Mouse (Mus musculus) megakaryocyte progenitor cell, adult 5-6 weeks (primary cell): ENCODE measurements around the gene Slc12a7. TPM values are rescaled to one million over a fixed set of nuclear protein-coding genes. Genes with fewer than 3 reads are reported as not detected.

Source experiments
- ATAC-seq: replicated peaks from 2 replicates; pipeline ENCODE4 v1.8.0; 2016; ENCODE audit warnings: mild to moderate bottlenecking, moderate TSS enrichment, inconsistent platforms; ENCODE audit not compliant: poor library complexity
- total RNA-seq, 2 experiments: library from RNA; stranded (forward) in 1 of 2; stranded (reverse) in 1 of 2; fragments of 157-497, 149-512 nt in 1 of 2; fragments of 200-1000 nt in 1 of 2; gene quantifications; 2 replicates each; pipeline versions ENCODE4 v1.2.3 to v1.2.4; 2015 to 2017

The Slc12a7 gene
- total RNA-seq, 2 experiments from 2014 or later: 3.4 to 4.3 TPM

DNA sequence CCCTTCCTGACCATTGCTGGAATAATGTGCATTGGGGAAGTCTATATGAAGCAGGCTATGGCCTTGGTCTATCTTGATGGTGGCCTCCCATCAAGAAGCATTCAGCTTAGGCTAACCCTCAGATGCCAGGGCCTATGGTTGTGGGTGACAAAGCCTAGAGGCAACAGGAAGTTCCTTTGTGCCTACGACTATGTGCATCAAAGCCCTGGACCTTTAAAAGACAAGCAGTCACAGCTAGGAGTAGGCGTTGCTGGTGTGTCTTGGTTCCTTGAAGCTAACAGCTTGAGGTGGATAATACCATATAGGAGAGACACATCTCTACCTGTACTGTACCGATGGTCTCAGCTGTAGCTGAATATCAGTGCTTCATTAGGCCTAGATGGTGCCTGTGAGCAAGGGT lies 27.2 kb downstream of the Slc12a7 start:
- ATAC-seq: no peak

DNA sequence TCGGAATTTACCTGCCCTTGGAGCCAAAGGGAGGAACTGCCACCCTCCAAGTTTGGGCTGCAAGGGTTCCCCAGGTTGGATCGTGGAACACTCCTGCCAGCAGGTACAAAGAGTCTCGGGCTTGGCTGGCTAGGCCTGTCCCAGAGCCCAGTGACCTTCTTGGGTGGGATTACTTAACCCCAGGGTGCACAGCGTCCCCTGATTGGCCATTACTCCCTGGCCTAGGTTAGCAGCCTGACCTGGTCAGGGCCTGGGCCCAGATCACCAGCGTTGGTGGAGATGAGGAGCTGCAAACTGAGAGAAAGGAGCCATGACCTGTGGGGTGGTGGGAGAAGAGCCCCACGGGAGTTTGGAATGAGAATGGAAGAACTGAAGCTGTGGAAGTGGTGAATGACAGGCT lies 30.0 kb downstream of the Slc12a7 start:
- no peak for ATAC-seq

DNA sequence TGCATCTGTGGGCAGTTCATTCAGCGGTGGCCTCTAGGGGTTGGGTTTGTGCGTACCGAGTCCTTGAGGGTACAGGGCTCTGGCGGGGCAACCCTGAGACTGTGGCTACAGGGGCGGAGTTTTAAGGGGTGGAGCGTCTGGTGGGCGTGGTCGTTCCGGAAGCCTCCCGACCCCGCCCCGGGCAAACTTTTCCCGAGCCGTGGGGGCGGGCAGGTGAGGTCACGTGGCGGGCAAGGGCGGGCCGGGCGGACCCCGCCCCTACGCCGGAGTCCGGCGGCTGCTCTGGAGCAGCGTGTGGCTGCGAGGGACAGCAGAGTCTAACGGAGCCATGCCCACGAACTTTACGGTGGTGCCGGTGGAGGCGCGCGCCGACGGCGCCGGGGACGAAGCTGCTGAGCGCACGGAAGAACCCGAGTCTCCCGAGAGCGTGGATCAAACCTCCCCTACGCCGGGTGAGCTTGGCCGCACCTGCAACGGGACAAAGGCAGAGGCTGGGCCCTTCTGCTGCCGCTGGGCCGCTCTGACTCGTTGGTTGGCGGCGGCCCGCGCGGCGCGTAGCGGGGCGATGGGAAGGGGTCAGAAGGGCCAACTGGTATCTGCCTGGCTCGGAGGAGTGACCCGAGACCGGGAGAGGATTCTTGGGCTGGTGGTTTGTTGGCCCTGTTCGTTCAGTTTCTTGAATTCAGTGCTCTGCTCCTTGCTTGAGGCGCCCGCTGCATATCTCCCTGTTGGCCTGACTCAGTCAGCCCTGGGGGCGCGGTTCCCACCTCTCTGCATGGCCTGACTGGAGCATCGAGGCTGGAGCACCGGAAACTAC lies 30.8 kb downstream of the Slc12a7 start:
- ATAC-seq: peak; percentile 84

DNA sequence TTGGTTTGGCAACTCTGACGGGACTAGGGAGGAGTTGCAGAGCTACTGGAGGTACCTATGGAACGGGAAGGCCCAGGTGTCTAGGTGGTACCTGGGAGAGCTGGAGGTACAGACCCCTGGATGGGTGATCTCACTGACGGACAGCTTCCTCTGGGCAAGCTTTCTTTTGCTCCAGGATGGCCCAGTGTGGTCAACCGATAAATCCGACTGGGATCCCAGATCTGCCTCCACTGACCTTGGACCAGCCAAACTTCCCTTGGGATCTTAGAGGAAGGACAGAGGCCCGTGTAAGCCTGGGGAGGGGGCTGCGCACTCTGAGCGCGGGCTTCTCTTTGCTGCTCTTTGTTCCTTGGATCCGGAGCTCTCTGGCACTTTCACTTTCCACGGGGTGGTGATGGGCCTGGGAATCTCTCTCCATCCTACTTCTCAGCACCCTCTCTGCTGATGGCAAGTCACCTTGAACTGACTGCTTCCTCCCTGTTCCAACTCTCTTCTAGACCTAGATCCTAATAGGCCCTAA lies 31.4 kb downstream of the Slc12a7 start:
- no peak for ATAC-seq

DNA sequence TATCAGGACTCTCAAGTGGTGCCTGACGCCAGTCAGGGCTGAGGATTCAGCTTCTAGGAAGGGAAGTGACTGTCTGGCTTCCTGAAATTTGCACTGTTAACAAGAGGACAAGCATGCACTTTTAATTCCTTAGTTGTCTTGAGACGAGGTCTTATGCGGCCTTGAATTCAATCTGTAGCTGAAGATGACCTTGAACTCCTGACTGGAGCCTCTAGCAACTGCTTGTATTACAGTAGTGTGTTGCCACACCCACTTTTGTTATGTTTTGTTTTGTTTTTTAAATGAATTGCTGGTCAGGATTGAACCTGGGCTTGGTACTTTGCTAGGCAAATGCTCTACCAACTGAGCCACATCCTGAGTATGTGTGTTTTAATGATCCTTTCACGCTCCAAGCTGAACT lies 32.5 kb downstream of the Slc12a7 start:
- ATAC-seq: no peak

DNA sequence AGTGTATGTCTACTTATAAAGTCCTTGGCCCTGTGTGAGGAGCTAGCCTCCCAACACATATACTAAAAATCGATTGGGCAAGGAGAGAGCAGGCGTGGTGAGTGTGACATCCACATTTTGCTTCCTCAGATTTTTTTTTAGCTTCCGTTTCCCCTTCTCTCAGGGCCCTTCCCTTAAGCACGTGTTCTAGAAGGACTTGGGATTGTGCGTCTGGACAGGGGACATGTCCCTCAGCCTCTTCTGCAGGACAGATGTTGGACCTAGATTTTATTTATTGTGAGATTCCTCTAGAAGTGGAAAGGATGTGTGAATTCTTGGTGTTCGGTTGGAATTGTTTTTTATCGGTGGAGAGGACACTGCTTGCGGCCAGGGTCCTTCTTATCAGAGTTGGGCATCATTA lies 34.3 kb downstream of the Slc12a7 start:
- ATAC-seq: no peak

DNA sequence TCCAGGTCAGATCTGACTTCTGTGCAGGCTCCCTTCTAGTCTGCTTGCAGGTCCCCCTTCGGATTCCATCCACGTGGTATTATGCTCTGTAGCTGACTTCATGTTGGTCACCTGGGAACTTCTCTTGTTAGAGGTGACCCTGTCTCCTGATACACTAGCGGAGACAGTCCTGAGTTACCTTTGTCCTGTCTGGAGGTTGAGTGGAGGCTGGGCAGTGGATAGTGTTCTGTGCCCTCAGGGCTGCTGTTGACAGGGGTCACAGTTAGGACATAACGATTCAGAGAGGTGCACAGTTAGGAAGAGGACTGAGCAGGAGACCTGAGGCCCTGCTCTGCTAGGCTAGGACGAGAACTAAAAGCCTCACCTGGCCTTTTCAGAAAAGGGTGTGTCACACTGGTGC lies 34.9 kb downstream of the Slc12a7 start:
- ATAC-seq: no peak

DNA sequence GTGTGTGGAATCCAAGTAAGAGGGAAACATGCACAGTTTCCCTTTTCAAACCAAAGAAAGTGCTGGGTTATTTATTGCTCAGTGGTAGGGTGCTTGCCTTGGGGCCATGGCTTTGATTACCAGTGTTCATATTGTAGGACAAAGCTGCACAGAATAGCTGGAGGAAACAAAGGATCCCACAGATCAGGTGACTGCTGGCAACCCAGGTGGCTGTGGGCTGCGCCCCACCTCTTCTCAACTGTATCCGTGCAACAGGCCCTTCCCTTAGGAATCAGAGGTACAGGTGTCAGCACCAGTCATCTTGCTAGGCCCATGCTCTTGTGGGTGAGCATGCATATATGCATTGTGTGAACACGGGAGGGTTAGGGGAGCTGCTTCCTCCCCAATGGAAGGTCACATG lies 35.4 kb downstream of the Slc12a7 start:
- no peak for ATAC-seq

DNA sequence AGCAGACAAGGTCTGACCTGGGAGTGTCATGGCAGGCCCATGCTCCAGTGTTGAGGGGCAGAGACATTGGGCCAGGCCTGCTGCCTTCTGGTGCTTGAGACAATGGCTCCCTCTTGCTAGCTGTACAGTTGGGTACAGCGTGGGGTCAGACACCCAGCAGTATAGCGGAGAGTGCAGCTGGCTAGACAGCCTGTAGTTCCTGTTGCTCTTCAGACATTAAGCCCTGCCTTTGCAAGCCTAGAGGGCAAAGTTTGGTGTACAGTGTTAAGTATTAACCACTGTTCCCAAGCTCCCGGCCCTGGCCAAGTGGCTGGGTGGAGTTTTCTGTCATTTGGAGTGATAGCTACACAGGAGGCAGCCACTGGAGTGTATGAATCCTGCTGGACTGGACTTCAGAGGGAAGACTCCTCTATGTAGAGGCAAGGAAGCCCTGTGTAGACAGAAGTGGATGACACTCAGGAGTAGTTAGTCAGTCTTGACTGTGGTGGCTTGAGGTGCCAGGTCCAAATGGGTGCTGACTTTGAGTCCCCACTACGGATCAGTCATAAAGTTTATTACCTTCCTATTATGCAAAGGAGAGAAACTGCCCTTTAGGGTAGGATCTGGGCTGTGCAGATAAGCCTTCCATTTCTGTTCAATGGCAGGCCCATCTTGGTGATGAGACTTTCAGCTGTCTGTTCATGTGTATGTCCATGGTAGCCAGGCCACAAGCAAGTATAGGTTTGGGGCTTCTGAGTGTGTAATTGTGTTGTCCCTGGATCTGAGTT lies 37.2 kb downstream of the Slc12a7 start:
- no peak for ATAC-seq

DNA sequence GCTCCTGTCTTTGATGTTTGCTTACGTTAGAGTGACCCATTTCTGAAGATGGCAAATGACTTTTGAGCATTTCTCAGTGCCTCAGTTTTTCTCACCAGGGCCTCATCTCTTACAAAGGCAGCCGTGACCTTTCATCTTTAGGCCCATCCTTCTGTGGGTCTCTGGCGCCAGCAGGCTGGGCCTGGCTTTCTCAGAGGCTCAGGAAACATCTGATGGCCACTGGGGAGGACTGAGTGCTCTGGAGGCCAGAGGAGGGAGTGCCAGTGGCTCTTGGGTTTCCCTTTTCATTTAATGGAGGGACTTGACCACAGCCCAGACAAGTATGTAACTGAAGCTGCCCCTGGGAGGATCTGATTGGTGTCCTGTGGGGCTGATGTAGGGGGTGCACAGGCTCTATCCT lies 38.2 kb downstream of the Slc12a7 start:
- ATAC-seq: no peak

DNA sequence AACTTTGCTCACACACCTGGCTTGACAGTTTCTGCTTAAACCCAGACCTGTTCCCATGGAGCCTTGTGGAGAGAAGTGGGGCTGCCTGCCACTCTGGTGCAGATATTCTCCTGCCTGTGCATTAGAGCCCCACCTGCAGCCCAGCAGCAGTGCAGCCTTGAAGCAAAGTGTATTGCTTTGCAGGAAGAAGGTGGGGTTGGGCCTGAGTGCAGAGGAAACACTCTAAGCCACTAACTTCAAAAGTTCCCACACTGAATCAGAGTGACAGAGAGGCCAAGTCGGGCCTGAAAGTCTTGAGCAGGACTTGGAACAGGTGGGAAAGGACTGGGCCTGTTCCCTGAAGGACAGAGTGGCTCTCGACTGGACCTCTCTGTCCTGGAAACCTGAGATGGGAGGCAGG lies 39.8 kb downstream of the Slc12a7 start:
- peak; percentile 29; the same call in 1 of the 2 replicates for ATAC-seq

DNA sequence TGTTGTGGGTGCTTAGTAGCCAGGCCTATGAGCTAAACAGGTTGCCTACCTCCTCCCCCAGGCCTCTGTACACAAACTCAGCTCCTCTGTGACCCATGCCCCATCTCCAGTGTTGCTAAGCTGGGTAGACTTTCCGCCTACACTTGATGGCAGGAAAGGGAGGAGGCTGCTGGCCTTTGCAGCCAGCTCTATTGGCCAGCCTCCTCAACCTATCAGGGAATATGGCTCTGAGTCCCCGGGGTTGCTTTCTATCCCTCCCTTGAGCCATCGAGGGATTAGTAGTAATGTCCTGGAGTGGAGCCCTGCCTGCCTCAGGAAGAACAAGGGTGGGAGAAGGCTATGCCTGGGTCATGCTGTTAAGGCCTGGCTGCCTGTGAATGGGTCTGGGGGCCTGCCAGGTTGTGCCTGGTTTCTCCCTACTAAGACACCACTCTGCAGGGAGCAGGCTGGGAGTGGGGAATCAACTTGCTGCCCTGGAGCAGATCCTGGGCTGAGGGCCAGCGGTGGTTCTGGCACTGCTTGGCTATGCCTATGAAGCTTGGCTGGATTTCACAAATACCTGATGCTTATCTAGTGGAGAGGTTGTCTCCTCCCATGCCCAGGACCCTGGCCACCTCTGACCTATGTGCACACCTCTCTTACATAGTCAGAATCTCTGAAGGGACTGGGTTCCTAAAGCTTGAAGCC lies 40.8 kb downstream of the Slc12a7 start:
- no peak for ATAC-seq

DNA sequence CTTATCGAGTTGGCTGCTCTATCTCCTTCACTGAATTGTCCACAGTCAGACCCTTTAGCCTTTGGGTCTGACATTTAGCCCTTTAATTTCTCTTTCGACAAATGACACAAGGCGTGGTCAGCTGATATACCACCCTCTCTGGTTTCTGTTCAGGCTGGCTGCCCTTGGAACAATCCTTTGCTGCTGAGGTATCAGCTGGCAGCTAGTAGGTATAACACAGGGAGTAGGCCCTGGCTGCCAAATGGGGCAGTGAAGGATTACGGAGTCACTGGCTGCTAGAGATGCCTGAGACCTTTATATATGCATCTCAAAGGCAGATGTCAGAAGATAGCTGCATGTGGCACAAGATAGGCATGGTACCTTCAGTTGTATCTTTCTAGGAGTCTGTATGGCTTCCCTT lies 42.9 kb downstream of the Slc12a7 start:
- no peak for ATAC-seq

DNA sequence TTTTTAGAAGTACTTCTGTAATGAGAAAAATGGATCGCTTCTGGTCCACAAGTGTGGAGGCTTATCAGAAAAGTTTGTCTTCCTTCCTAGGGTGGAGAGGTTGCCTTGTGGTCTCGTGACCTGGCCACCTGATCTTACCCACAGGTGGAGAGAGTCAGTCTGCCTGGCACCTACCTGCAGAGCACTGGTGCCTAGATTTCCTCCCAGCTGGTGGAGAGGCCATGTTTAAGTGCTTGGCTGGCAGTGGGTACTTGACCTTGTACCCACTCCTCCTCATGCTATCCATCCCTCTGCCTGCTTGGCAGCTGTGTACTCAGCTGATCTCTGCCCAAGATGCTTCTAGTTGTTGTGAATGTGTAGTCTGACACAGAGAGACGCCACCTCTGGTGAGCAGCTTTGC lies 44.7 kb downstream of the Slc12a7 start:
- ATAC-seq: no peak

DNA sequence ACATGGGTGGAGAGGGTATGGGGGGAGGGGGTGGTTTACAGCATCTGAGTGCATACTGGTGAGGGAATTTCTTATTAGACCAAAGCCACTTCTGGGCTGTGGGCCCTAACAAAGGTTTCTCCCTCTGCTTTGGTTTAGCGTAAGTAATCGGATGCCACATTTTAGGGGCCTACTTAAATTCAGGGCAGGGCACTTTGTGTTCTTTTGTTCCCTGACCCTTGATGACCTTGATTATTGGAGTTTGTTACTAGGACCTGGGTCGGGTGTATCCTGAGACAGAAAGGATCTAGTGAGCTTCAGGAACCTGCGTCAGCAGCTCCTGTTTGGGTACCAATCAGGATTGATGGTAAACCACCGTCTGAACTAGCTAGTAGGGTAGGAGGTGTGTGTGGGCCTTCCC lies 49.6 kb downstream of the Slc12a7 start:
- ATAC-seq: no peak

DNA sequence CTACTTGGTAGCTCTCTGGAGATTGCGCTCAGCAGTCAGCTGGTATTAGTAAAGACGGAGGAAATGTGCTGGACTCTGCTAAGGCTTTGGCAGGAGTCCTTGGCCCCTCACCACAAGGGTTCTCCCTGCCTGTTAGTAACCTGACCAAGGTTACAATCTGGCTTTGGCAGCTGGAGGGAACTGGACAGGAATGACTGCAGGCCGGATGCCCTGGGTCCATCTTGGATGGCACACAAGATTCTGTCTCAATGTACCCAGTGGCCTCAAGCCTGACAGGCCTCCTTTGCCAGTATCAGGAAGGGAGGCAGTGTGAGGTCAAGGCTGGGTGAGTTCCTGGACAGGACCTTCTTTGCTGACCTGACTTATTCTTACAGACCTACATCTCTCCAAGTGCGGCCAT lies 59.3 kb downstream of the Slc12a7 start:
- ATAC-seq: no peak

DNA sequence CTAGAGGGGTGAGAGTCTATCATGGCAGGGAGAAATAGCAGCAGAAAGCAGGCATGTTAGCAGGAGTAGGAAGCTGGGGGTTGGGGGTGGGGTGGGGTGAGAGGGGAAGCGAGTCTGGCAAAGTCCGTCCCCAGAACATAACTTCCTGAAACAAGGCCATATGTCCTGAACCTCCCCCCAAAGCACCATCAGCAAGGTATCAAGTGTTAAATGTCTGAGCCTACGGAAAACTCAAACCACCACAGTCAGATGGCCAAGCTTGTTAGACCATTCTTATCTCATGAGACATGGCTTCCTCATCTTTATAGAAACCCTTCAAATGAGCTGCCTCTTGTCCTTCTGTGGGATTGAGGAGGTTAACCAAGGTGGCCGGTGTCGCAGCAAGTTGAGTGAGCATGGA lies 60.3 kb downstream of the Slc12a7 start:
- ATAC-seq: no peak

DNA sequence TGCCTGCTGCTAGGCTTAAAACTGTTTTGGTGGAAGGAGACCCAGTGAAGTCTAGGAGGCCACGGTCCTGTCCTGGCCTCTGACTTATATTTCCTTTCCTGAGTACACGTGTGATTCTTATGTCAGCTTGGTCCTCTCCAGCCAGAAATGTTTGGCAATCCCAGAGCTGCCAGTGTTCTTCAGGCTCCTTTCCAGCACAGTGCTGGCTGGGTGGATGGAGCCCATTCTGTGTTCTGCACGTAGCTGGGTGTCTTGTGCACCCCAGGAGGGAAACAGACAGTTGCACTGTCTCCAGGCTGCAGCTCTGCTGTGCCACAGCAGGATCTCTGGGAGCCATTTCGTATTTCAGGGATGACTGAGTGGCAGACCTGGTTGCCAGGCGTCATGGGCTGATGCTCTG lies 66.2 kb downstream of the Slc12a7 start:
- ATAC-seq: no peak

DNA sequence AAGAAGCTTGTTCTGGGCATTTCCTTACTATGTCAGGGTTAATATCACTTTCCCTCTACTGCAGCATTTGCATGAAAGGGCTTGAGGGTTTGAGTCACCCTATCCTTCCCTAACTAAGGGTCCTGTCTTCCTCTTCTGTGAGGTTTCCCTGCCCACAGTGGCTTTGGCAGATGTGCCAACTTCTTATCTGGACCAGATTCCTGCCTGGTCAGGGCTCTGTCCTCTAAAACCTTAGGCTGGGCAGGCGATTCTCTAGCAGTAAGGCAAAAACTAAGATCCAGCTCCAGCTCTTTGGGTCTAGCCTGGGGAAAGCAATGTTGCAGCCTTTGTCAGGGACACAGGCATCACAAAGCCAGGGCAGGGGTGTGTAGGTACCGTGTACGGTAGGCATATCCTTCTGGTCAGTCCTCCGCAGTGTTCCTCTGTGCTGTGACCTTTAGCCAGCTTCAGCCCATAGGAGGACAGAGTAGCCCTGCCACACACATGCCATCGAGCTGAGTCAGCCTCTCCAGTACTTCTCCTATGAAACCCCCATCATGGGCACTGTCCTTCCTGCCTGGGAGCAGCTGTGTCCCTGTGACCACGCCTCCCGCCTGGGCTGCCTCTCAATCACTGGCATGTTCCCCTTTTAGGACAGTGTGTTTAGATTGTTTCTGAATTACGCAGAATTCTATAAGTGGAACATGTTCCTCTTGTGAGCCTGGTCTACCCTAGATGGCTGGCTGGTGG lies 70.7 kb downstream of the Slc12a7 start:
- ATAC-seq: peak; percentile 96

DNA sequence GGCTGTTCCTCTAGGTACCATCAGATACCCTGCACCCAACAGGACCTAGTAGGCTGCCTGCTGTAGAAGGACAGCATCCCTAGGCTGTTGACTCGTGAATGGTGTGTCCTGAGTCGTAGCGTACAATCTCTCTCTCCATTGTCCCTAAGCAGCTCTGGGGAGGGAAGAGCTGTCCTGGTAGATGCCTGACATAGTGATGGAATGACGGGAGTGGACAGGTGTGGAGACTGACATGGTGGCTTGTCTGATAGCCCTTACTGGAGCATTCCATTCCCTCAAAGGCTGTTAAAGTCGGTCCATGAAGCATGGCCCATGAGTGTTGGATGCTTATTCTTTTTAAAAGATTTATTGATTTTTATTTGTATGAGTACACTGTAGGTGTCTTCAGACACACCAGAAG lies 72.0 kb downstream of the Slc12a7 start:
- no peak for ATAC-seq

DNA sequence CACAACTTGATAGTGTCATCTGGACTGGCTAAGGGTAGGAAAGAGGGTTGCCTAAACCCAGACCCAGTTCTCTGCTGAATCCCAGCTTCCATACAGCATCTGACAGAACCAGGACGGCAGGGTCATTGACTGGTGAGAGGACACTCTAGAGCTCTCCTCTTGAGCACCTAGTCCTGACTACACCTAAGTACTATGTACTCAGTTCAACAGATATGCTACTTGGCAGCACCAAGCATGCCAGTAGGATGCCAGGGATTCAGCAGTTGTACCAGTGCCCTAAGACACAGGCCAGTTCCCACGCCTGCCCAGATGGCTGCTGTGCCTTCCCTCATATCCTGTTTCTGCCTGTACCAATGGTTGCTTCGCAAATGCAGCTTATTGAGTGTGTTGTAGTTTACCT lies 80.0 kb downstream of the Slc12a7 start:
- no peak for ATAC-seq
